Mouse (Mus musculus): ENCODE data around the gene Zbtb16. TPM values are rescaled to one million over a fixed set of nuclear protein-coding genes. Genes with fewer than 3 reads are reported as not detected.

Gene Zbtb16
- total and polyA plus RNA-seq, 3 experiments: 0.34 to 3.0 (median 0.90) TPM

DNA sequence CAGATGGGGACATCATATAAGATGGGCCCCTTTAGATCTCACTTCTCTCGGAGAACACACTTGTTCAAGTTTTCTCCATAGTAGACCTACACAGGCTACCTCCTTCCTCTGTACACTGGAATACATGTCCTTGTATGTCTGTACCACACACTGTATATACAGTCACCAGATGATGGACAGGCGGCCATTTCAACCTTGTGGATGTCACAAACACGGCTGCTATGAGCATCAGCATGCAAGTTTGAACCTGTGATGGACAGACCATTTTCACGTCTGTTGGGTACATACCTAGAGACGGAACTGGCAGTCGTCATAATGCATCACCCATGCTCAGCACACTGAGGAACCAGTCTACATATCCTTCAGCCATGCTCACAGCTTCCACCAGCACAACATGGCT lies 81.6 kb downstream of the Zbtb16 start:
- no peaks in the 10 kb centered on the region for H3K79me2 ChIP-seq (replicated peaks; ENCODE audit: control insufficient read depth, extremely low read depth, insufficient read depth, poor library complexity, severe bottlenecking)
- H3K9ac ChIP-seq (ENCODE audit: insufficient read depth, low read depth): no peak overlapping the region
- no peak overlapping the region for H3K27ac ChIP-seq (ENCODE audit: insufficient read depth, low read depth)
- in situ Hi-C loops (cut with MboI; ENCODE audit: low pct_ligation_motif_present, low pct_unique_long_range_greater_than_20kb, low sequenced_read_pairs) (no loop called here), dilution Hi-C loops (cut with MboI; ENCODE audit: extremely low pct_ligation_motif_present, extremely low pct_unique_long_range_greater_than_20kb, low sequenced_read_pairs) (no loop called here)
- H3K27me3 ChIP-seq (replicated peaks): no peaks in the 10 kb centered on the region
- TF ChIP-seq HCFC1 (IDR thresholded peaks at IDR 0.05; ENCODE audit: low read depth, low read length) (no peak), E2F4 (IDR thresholded peaks at IDR 0.05; ENCODE audit: insufficient replicate concordance, low read depth, low read length) (no peak), CHD2 (IDR thresholded peaks at IDR 0.05; ENCODE audit: low read length) (no peak), ZC3H11A (IDR thresholded peaks at IDR 0.05; ENCODE audit: low read depth, low read length) (no peak), TBP (conservative IDR thresholded peaks at IDR 0.05; ENCODE audit: low read depth, low read length) (no peak)
- no peaks in the 10 kb centered on the region for H3K9me3 ChIP-seq (replicated peaks; ENCODE audit: low read length)
- H3K36me3 ChIP-seq (replicated peaks in 1 of 2; ENCODE audit: control insufficient read depth in 1 of 2, insufficient read depth in 1 of 2, low read length in 1 of 2): peaks cover 0 to 2% of the 10 kb centered on the region in 2 experiments
- no peak overlapping the region for H3K4me3 ChIP-seq (replicated peaks in 1 of 3; ENCODE audit: low read depth in 2 of 3, low read length in 2 of 3, poor library complexity in 1 of 3)
- H3K4me1 ChIP-seq (ENCODE audit: control insufficient read depth in 1 of 2, insufficient read depth in 2 of 2): peaks cover 7 to 13% of the 10 kb centered on the region in 2 experiments
- no peak for DNase-seq (ENCODE audit: extremely low read depth)
- no peak overlapping the region for H3K4me2 ChIP-seq (ENCODE audit: insufficient read depth, low read depth, poor library complexity, severe bottlenecking)

DNA sequence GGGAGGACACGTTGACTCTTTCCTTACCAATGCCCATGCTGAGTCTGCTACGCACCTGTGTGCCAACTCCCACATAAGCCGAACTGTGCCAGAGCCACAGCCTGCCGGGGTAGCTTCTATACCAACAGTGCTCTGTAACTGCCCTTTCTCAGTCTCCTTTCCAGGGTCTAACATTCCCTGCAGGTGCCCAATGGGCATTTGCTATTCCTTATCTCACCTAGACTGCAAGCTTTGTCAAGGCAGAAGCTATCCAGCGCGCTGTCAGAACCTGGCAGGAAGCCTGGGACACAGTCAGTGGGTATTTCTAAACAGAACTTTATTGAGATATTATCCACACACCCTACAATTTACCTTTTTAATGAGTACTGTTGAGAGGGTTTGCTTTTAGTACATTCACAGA lies 82.1 kb downstream of the Zbtb16 start:
- H3K4me2 ChIP-seq (ENCODE audit: insufficient read depth, low read depth, poor library complexity, severe bottlenecking): no peak overlapping the region
- TF ChIP-seq ZMIZ1 (IDR thresholded peaks at IDR 0.05; ENCODE audit: low read depth, low read length) (no peak), UBTF (IDR thresholded peaks at IDR 0.05; ENCODE audit: low read depth, low read length) (no peak), PAX5 (IDR thresholded peaks at IDR 0.05; ENCODE audit: low read length) (no peak), ZNF384 (IDR thresholded peaks at IDR 0.05; ENCODE audit: low read depth, low read length) (no peak), JUND (conservative IDR thresholded peaks at IDR 0.05; ENCODE audit: low read depth, low read length) (no peak), ETS1 (conservative IDR thresholded peaks at IDR 0.05; ENCODE audit: low read depth, low read length) (no peak), SIN3A (IDR thresholded peaks at IDR 0.05; ENCODE audit: low read length) (no peak), TCF12 (IDR thresholded peaks at IDR 0.05; ENCODE audit: low read depth, low read length) (no peak), IRF4 (IDR thresholded peaks at IDR 0.05; ENCODE audit: low read depth, low read length) (no peak), E2F4 (IDR thresholded peaks at IDR 0.05; ENCODE audit: insufficient replicate concordance, low read depth, low read length) (no peak), CHD2 (IDR thresholded peaks at IDR 0.05; ENCODE audit: low read length) (no peak), NELFE (IDR thresholded peaks at IDR 0.05; ENCODE audit: low read depth, low read length) (no peak), RCOR1 (conservative IDR thresholded peaks at IDR 0.05; ENCODE audit: low read depth, low read length) (no peak), USF2 (conservative IDR thresholded peaks at IDR 0.05; ENCODE audit: low read depth, low read length) (no peak), MXI1 (IDR thresholded peaks at IDR 0.05; ENCODE audit: low read depth, low read length) (no peak), EP300 (IDR thresholded peaks at IDR 0.05; ENCODE audit: low read length) (no peak), MYC (IDR thresholded peaks at IDR 0.05; ENCODE audit: low read depth, low read length) (no peak), RAD21 (IDR thresholded peaks at IDR 0.05; ENCODE audit: low read depth, low read length) (no peak), CTCF (conservative IDR thresholded peaks at IDR 0.05 in 1 of 2, IDR thresholded peaks at IDR 0.05 in 1 of 2; ENCODE audit: low read depth in 2 of 2, low read length in 2 of 2) (no peak), POLR2AphosphoS2 (IDR thresholded peaks at IDR 0.05; ENCODE audit: low read depth, low read length) (no peak)
- dilution Hi-C loops (cut with MboI; ENCODE audit: extremely low pct_ligation_motif_present, extremely low pct_unique_long_range_greater_than_20kb, low sequenced_read_pairs) (no loop called here), in situ Hi-C loops (cut with MboI; ENCODE audit: low pct_ligation_motif_present, low pct_unique_long_range_greater_than_20kb, low sequenced_read_pairs) (no loop called here)
- peaks cover 0 to 2% of the 10 kb centered on the region in 2 experiments for H3K36me3 ChIP-seq (replicated peaks in 1 of 2; ENCODE audit: control insufficient read depth in 1 of 2, insufficient read depth in 1 of 2, low read length in 1 of 2)
- no peaks in the 10 kb centered on the region for H3K9me3 ChIP-seq (replicated peaks; ENCODE audit: low read length)
- no peaks in the 10 kb centered on the region for H3K27me3 ChIP-seq (replicated peaks)
- no peak for DNase-seq (ENCODE audit: extremely low read depth)
- no peak overlapping the region for H3K9ac ChIP-seq (ENCODE audit: insufficient read depth, low read depth)
- no peak overlapping the region for H3K4me3 ChIP-seq (replicated peaks in 1 of 3; ENCODE audit: low read depth in 2 of 3, low read length in 2 of 3, poor library complexity in 1 of 3)
- H3K79me2 ChIP-seq (replicated peaks; ENCODE audit: control insufficient read depth, extremely low read depth, insufficient read depth, poor library complexity, severe bottlenecking): no peaks in the 10 kb centered on the region
- H3K27ac ChIP-seq (ENCODE audit: insufficient read depth, low read depth): no peak overlapping the region
- H3K4me1 ChIP-seq (ENCODE audit: control insufficient read depth in 1 of 2, insufficient read depth in 2 of 2): peaks cover 2 to 7% of the 10 kb centered on the region in 2 experiments
